7 mouse cellular contexts compared by ENCODE assay signal in the genomic region with DNA sequence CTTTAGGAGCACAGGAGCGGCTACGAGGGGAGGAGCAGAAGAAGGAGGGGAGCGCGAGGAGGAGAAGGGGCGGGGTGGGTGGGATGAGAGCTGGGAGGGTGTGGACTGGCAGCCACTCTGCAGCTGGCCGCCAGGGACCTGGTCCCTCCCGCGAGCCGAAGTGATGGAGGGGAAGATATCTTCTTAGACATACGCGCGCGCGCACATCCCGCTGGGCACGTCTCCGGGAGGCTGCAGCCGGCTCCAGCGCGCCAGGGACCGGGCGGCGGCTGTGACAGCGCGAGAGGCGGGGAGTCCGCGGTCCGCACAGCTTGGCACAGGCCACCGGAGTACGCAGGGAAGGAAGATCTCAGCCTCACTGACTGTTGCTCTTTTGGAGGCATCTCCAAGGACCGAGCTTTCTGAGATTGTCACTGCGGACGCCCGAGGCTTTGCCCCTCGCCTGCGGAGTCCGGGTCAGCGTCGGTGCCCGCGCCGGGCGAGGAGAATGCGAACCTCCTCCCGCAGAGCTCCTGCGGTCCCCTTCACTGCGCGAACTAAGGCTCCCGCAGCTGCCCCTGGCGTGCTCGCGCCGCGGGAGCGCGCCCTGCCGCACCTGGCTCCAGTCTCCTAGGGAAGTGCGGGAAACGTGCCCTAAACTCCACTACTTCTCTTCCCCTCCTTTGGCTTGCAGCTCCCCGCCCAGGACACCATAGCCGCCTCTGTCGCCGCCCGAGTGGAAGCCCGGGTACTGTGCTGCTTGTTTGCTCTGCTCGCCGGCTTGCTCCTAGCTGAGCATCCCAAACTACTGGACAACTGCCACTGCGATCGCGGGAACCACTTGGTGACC. TPM values are rescaled to one million over a fixed set of nuclear protein-coding genes. Genes with fewer than 3 reads are reported as not detected.
A peak's percentile ranks its signal among the peaks of the same experiment; 100 is the strongest.
DNase-seq lines count a peak whose midpoint lies in the region; ATAC-seq and TF ChIP-seq lines count a peak whose summit lies in the region.

TSS of gene Hs3st5 (plus strand) at position 88 of the 829 bp plus-strand sequence.

- H3K27me3 ChIP-seq in hindbrain, embryonic 16.5 days (replicated peaks; ENCODE audit: control insufficient read depth, insufficient read depth, low read length): no peaks in the 10 kb centered on the region
- H3K27me3 ChIP-seq in limb, embryonic 10.5 days (ENCODE audit: low read depth, poor library complexity, severe bottlenecking): peaks cover 64% of the 10 kb centered on the region
- no peaks in the 10 kb centered on the region; the same call in 1 of the 2 replicates for H3K27me3 ChIP-seq in midbrain, embryonic 15.5 days (replicated peaks)
- no peaks in the 10 kb centered on the region; the same call in 1 of the 2 replicates for H3K27me3 ChIP-seq in stomach, postnatal 0 days (ENCODE audit: control insufficient read depth, insufficient read depth, low read length)

- peak within 1 kb of the TSS; percentile 64 for H3K4me3 ChIP-seq in hindbrain, embryonic 16.5 days (ENCODE audit: low read length)
- peak within 1 kb of the TSS; percentile 68 for H3K4me3 ChIP-seq in limb, embryonic 10.5 days
- peak within 1 kb of the TSS; percentile 89 for H3K4me3 ChIP-seq in midbrain, embryonic 15.5 days
- peak within 1 kb of the TSS; percentile 54 for H3K4me3 ChIP-seq in stomach, postnatal 0 days (ENCODE audit: low read depth, low read length)

- TF ChIP-seq EP300 in stomach, postnatal 0 days (optimal IDR thresholded peaks at IDR 0.05): no peak

- no peaks in the 10 kb centered on the region for H3K36me3 ChIP-seq in hindbrain, embryonic 16.5 days (ENCODE audit: control insufficient read depth, insufficient read depth, low read length)
- no peaks in the 10 kb centered on the region for H3K36me3 ChIP-seq in limb, embryonic 10.5 days
- H3K36me3 ChIP-seq in midbrain, embryonic 15.5 days (replicated peaks): no peaks in the 10 kb centered on the region
- H3K36me3 ChIP-seq in stomach, postnatal 0 days (ENCODE audit: control insufficient read depth, insufficient read depth, low read length): no peaks in the 10 kb centered on the region

- no peaks in the 10 kb centered on the region for H3K9me3 ChIP-seq in hindbrain, embryonic 16.5 days (ENCODE audit: control insufficient read depth, low read length)
- H3K9me3 ChIP-seq in limb, embryonic 10.5 days (replicated peaks): no peaks in the 10 kb centered on the region
- no peaks in the 10 kb centered on the region for H3K9me3 ChIP-seq in midbrain, embryonic 15.5 days
- no peaks in the 10 kb centered on the region for H3K9me3 ChIP-seq in stomach, postnatal 0 days (ENCODE audit: control insufficient read depth, low read length)

- no peaks in the 10 kb centered on the region for H3K4me1 ChIP-seq in hindbrain, embryonic 16.5 days (ENCODE audit: control insufficient read depth, insufficient read depth, low read depth, low read length)
- peaks cover 19% of the 10 kb centered on the region for H3K4me1 ChIP-seq in limb, embryonic 10.5 days
- peaks cover 15% of the 10 kb centered on the region for H3K4me1 ChIP-seq in midbrain, embryonic 15.5 days
- 0 out of 2 replicates have a peak, but pooled peaks cover 5% of the 10 kb centered on the region for H3K4me1 ChIP-seq in stomach, postnatal 0 days (replicated peaks; ENCODE audit: control insufficient read depth, insufficient read depth)

- DNase-seq in adrenal gland, postnatal 14 days: peak; percentile 73
- peak; percentile 68 for DNase-seq in cerebellum, adult 9-11 months
- peak; percentile 36 to 77 for DNase-seq in frontal cortex, adult 2 months (ENCODE audit: extremely low spot score in 1 of 2, low spot score in 1 of 2)
- DNase-seq in limb, embryonic 10.5 days (ENCODE audit: low spot score): peak; percentile 66
- DNase-seq in stomach, postnatal 0 days (ENCODE audit: low spot score): peak; percentile 40

- TF ChIP-seq CTCF in stomach, postnatal 0 days (IDR thresholded peaks at IDR 0.05; ENCODE audit: low read depth): peak; percentile 28; the same call in 1 of the 2 replicates

- ATAC-seq in hindbrain, embryonic 16.5 days: peak; percentile 91
- ATAC-seq in midbrain, embryonic 15.5 days (replicated peaks): peak; percentile 92
- peak; percentile 83 for ATAC-seq in stomach, postnatal 0 days (ENCODE audit: low FRiP score, low TSS enrichment)

- under 1% methylated on average over 66 of the region's 71 CpGs for WGBS in hindbrain, embryonic 16.5 days
- WGBS in limb, embryonic 10.5 days: under 1% methylated on average over 71 of the region's 71 CpGs
- under 1% methylated on average over 71 of the region's 71 CpGs for WGBS in midbrain, embryonic 15.5 days
- WGBS in stomach, postnatal 0 days: under 1% methylated on average over 58 of the region's 71 CpGs

- peak within 1 kb of the TSS; percentile 87 for H3K4me2 ChIP-seq in hindbrain, embryonic 16.5 days (ENCODE audit: low read length)
- H3K4me2 ChIP-seq in midbrain, embryonic 15.5 days: peak within 1 kb of the TSS; percentile 96
- peak within 1 kb of the TSS; percentile 95 for H3K4me2 ChIP-seq in stomach, postnatal 0 days (replicated peaks; ENCODE audit: low read depth)

- peak within 1 kb of the TSS; percentile 82 for H3K27ac ChIP-seq in hindbrain, embryonic 16.5 days (ENCODE audit: low read depth, low read length)
- no peak within 1 kb of the TSS for H3K27ac ChIP-seq in limb, embryonic 10.5 days
- H3K27ac ChIP-seq in midbrain, embryonic 15.5 days: peak within 1 kb of the TSS; percentile 84
- H3K27ac ChIP-seq in stomach, postnatal 0 days (replicated peaks): no peak within 1 kb of the TSS

- H3K9ac ChIP-seq in hindbrain, embryonic 16.5 days (ENCODE audit: low read depth, low read length): peak within 1 kb of the TSS; percentile 73
- H3K9ac ChIP-seq in midbrain, embryonic 15.5 days: peak within 1 kb of the TSS; percentile 76
- H3K9ac ChIP-seq in stomach, postnatal 0 days (ENCODE audit: low read length): 0 out of 2 replicates have a peak within 1 kb of the TSS, but pooled peaks have one; percentile 2

RNA-seq across cellular contexts. Expression of gene Hs3st5, which starts in this region (rescaled TPM):
- 0.82 and 1.6 TPM in 2 replicates for total RNA-seq in adrenal gland, postnatal 14 days (2021)
- polyA plus RNA-seq in frontal cortex, adult 2 months (2012; rRNA removed): 8.5 and 10.8 TPM in 2 replicates
- 29.1 and 36.5 TPM in 2 replicates for polyA plus RNA-seq in hindbrain, embryonic 16.5 days (2015; fragmentation: Nextera tagmentation; extraction: Ambion mirVana)
- 0.11 and 0.20 TPM in 2 replicates for polyA plus RNA-seq in limb, embryonic 10.5 days (2016; fragmentation: Nextera tagmentation; extraction: Ambion mirVana)
- 23.4 and 24.3 TPM in 2 replicates for polyA plus RNA-seq in midbrain, embryonic 15.5 days (2015; fragmentation: Nextera tagmentation; extraction: Ambion mirVana)
- polyA plus RNA-seq in stomach, postnatal 0 days (2015; fragmentation: Nextera tagmentation; extraction: Ambion mirVana): 1.0 and 1.1 TPM in 2 replicates

Comparison
In these comparisons a context has a peak if more than half of its experiments do, and no peak if none do; other contexts are left out.
1. Peak in DNase-seq and H3K4me3 ChIP-seq in limb, embryonic 10.5 days; RNA of the gene not detected or under 1 TPM.
2. H3K27ac ChIP-seq: peak in hindbrain, embryonic 16.5 days (single experiment) and midbrain, embryonic 15.5 days (single experiment); none in limb, embryonic 10.5 days (single experiment) and stomach, postnatal 0 days (single experiment).
3. H3K9ac ChIP-seq: peak in every context shown above with its lines; median percentile 76 in midbrain, embryonic 15.5 days; 73 in hindbrain, embryonic 16.5 days; 2 in stomach, postnatal 0 days.
4. Peak in every context shown above with its lines, with median percentiles within 50 percentile points of each other: DNase-seq, ATAC-seq, H3K4me2 ChIP-seq and H3K4me3 ChIP-seq.